Mouse (Mus musculus) subcutaneous adipose tissue, adult 2 months (tissue): ENCODE measurements around the gene Nkx2-9. TPM values are rescaled to one million over a fixed set of nuclear protein-coding genes. Genes with fewer than 3 reads are reported as not detected.

Source experiments
- polyA plus RNA-seq: library from polyadenylated mRNA; depleted of rRNA; stranded (reverse); fragments of >200 nt; gene quantifications from 2 replicates; pipeline ENCODE4 v1.2.3, GENCODE M21; 2012; ENCODE audit warnings: low replicate concordance; rRNA removed

Gene Nkx2-9
- 0.30 TPM in 1 of 2 replicates, not detected in the other for polyA plus RNA-seq

DNA sequence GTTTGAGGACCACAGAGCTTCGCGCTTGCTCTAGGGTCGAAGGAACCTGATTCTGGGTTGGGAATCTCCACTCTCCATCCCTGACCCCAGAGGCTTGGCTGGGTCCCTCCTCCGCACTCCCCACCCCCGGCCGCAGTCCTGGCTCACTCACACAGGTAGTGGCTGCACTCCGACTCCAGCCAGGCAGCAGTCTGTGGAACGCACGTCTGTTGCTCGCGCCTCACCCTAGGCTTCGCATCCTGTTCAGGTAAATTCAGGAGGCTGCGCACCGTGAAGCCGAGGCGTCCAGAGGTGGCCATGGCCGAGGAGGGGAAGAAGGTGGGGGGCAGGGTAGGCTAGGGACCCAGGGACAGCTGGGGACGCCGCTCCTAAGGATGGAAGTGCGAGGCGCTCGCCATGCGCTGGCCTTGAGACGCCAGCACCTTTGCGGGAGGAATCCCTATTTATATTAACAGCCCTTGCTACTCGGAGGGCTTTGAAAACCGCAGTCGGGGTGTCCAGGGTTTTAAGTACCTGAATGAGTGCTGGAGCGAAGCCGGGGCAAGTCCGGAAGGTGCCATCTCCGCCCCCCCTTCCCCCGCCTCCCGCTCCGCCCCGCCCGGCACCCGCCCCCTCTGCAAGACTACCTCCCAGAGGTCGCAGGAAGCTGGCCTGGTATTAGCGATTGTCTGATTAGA, at the start of gene Nkx2-9:
Gene Nkx2-9 (minus strand): TSS at position 524 of the 677 bp plus-strand sequence.

Other genes with a start within 250 kb of the Nkx2-9 start
- gene Nkx2-1, start 76.4 kb downstream of the Nkx2-9 start, polyA plus RNA-seq = not detected in 2 replicates
- not detected in 2 replicates for gene Pax9, start 78.5 kb upstream of the Nkx2-9 start, polyA plus RNA-seq